Mouse (Mus musculus) adrenal gland, adult 8-10 months (tissue): Measurements from ENCODE around the gene Supt20. TPM values are rescaled to one million over a fixed set of nuclear protein-coding genes. Genes with fewer than 3 reads are reported as not detected.

Experiments used
- DNase-seq: peaks from one replicate; pipeline ENCODE4 v3.0.0; 2022
- total RNA-seq, 4 experiments: library from RNA; stranded (reverse); gene quantifications; 2 replicates each; pipeline ENCODE4 v1.2.4; 2022

Gene Supt20
- total RNA-seq: 10 to 100 TPM; 35.7 to 66.3 (median 50.8) TPM

GRCm38 (mm10) chr3:54692202-54693055 lies at the start of gene Supt20:
Gene Supt20, plus strand, starts transcription at chr3:54692807.
- peak; percentile 89 for DNase-seq

DNA sequence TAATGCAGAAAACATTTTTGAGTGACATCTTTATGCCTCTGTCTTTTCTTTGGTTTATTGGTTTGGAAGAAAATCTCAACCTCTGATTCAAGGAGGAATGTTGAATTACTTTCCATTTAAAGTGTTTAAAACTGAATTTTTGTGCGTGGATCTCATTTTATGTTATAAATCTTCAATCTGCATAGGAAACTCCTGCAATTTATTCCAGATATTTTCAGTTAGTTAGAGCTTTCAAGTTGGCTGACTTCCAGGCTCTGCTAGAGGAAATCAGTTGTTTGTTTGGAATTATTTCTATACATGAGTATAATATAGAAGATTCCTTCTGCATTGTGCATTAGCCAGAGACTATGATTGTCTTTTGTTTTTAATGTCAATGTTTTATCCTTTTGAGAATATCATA lies 49.8 kb upstream of the Supt20 start:
- DNase-seq: no peak

DNA sequence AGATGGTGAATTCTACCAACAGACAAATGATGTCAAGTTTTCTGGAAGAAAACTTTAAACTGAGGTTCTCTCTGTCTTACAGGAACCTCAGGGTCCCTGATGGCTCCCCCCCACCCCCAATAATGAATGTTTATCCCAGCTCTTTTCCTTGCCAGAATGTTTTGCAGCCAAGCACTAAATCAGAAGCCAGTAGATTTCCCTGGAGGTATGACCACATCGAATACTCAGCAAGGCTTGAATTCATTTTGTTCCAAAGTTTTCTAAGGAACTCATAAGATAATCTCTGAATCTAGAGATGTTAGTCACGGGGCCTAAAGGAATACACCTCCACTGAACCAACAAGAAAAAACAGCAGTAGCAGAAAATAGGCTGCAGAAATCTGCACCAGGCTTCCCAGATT lies 45.0 kb upstream of the Supt20 start:
- no peak for DNase-seq

GRCm38 (mm10) chr3:54651576-54651975 lies 41.0 kb upstream of the Supt20 start:
- DNase-seq: no peak

- no peak for DNase-seq
These were observed 38.4 kb upstream of the Supt20 start for GRCm38 (mm10) chr3:54654169-54654568.

DNA sequence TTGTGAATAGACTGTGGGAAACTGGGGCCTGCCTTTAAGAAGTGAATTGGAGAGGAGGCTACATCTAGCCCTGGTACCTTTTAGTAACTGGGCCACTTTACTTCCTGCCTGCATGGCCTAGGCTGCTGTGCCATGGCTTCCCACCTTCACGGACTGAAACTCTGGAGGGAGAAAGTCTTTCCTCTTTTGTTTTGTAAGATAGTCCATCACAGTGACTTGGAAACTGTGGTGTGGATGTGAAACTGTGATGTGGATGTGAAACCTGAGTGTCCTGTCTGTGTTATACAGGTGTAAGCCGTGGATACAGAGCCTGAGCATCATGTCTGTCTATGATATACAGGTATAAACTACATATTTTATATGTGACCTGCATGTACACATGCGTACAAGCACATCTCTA lies 35.5 kb upstream of the Supt20 start:
- DNase-seq: no peak

DNA sequence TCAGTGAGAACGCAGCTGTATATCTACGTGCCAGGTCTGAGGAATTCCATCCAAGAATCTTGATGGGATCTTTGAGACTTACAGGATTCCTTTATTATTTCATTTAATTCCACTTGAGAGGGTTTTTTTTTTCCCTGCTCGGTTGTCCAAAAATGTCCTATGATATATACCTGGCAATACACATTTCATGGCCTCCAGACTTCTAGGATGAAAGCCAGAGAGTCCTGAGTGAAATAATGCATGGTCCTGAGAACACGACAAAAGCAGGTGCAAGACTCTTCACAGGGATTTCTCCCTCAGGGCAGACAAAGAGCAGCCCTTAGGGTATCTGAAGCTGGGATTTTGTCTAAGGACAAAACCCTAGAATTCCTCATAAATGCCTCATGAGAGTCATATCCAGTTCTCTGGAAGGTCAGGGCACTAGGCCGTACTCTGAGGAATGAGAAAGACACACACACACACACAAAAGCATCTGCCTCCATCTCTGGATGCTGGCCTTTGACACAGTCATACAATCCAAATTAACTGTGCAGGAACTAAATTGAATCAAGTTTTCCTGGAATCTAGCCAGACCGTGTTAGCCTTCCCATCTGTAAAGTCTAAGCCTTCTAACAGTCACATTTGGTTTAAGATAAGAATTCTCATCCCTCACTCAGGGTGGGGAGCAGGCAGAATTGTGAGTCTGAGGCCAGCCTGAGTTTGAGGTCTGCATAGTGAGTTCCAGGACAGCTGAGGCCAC lies 34.5 kb upstream of the Supt20 start:
- no peak for DNase-seq

- DNase-seq: no peak
These were observed 32.9 kb upstream of the Supt20 start for GRCm38 (mm10) chr3:54659736-54660135.

DNA sequence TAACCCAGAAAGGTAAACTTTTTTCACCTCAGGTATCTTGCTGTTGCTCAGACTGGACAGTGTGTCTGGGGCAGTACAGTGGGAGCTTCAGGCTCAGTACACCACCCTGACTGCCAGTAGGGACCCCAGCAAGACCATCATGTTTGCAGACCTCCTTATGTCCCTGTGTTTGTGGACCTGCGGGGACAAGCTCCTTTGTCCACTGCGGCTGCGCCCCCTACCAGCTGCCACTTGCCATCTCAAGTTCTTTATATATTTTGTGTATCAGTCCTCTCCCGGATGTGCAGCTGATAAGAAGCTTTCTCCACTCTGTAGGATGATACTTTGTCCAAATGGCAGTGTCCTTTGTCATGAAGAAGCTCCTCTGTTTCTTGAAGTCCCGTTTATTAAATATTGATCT lies 30.2 kb upstream of the Supt20 start:
- no peak for DNase-seq

GRCm38 (mm10) chr3:54668141-54668540 lies 24.5 kb upstream of the Supt20 start:
- DNase-seq: no peak

GRCm38 (mm10) chr3:54668722-54669121 lies 23.9 kb upstream of the Supt20 start:
- DNase-seq: no peak

DNA sequence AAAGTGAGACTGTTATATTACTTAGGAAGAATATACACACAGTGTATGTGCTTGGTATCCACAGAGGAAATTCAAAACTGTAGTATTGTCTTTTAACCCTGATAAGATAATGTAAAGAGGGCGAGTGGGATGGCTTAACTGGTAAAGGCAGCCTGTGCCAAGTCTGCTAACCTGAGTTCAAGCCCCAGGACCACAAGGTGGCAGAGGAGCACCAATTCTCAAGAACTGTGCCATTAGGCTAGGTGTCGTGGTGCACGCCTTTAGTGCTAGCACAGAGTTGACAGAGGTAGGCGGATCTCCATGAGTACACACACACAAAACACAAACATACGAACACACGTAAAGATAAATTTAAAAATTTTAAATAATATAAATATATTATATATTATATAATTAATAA lies 23.0 kb upstream of the Supt20 start:
- no peak for DNase-seq

DNA sequence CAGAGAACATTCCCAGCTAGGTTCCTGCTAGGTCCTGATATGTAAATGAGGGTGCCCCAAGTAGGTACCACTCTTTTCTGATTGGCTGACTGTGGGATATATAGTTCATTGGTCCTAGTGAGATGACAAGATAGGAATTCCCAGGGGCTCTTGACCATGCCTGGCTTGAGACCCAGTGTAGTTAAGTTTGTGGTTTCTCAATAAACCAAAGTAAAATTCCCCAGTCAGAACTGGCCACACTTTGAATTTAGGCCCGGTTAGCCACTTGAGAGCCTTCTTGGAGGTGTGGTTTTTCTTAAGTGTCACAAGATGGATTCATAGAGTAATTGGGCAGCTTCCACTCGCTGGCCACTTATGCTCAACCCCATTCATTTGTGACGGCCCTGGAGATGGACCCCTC lies 20.5 kb upstream of the Supt20 start:
- DNase-seq: no peak

- DNase-seq: no peak
These were observed 19.8 kb upstream of the Supt20 start for GRCm38 (mm10) chr3:54672557-54673529.

DNA sequence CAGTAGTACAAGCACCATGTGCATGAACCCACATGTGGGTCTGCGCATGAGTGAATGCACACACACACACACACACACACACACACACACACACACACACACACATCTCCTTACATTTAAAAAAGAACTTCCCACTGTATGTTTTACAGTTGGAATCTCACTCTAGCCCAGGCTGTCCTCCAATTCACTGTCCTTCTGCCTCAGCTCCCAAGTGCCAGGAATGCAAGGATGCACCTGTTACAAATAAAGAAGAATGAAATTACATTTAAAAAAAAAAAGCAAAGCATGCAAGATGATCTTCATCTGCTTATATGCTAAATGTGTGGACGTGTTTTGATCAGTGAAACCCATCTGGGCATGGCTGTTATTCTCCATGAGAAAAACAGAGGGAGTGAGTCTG lies 15.8 kb upstream of the Supt20 start:
- no peak for DNase-seq

- no peak for DNase-seq
These were observed 11.1 kb upstream of the Supt20 start for GRCm38 (mm10) chr3:54681310-54682204.

DNA sequence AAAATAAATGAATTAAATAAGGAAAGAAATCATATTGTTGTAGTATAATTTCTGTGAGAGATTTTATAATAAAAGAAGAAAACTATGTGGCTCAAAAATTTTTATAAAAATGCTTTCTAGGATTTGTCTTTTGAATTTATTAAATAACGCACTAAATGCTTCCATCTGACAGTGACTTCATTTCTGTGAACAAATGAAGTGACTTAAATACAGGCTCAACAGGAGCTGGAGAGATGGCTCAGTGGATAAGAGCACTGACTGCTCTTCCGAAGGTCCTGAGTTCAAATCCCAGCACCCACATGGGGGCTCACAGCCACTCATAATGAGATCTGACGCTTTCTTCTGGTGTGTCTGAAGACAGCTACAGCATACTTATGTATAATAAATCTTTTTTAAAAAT lies 7.4 kb upstream of the Supt20 start:
- no peak for DNase-seq

DNA sequence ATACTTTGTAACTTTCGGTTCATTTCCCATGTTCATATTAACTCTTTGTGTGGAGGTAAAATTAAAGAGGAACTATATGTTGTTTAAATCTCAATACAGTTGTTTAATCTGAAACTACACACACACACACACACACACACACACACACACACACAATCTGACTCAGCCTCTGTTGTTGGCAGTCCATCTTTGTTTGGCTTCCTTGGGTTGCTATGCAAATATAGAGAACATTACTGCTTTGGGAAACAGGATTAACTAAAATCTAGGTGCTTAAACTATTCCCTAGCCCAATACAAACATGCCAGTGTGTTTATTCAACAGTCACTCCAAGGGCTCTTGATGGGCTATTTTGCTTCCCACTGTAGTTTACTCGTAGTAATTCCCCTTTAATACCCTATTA lies 5.4 kb upstream of the Supt20 start:
- no peak for DNase-seq

- no peak for DNase-seq
These were observed 3.5 kb upstream of the Supt20 start for GRCm38 (mm10) chr3:54689091-54689490.

GRCm38 (mm10) chr3:54693056-54693415 lies 429 bp downstream of the Supt20 start:
- no peak for DNase-seq

GRCm38 (mm10) chr3:54699759-54700301 lies 7.2 kb downstream of the Supt20 start:
- DNase-seq: no peak
